8 mouse cellular contexts compared by ENCODE assay signal in the genomic region with DNA sequence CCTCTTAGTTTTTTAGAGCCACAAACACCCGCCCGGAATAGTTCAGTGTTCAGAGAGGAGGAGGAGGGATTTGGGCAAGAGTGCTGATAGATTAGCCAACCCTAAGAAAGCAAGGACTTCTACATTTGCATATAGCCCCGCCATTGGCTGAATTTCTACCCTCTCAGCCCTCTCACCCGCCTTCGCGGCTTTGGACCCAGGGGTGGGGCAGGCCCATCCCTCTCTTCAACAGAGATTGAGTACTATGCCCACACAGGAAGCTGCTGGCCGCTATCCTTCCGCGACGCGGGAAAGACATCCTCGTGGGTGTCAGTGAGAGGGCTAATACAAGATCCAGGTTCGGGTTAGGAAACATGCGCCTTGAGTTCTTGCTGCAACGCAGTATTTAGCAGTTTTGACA. TPM values are rescaled to one million over a fixed set of nuclear protein-coding genes. Genes with fewer than 3 reads are reported as not detected.
DNase-seq lines count a peak whose midpoint lies in the region; ATAC-seq lines count a peak whose summit lies in the region.

No protein-coding gene starts in this region.

- H3K36me3 ChIP-seq in hindbrain, embryonic 16.5 days (ENCODE audit: control insufficient read depth, insufficient read depth, low read length): no peaks in the 10 kb centered on the region
- no peaks in the 10 kb centered on the region for H3K36me3 ChIP-seq in limb, embryonic 15.5 days
- no peaks in the 10 kb centered on the region for H3K36me3 ChIP-seq in midbrain, embryonic 16.5 days (ENCODE audit: control insufficient read depth, insufficient read depth, low read length)
- H3K36me3 ChIP-seq in stomach, embryonic 16.5 days (ENCODE audit: control insufficient read depth, insufficient read depth, low read length): no peaks in the 10 kb centered on the region

- WGBS in hindbrain, embryonic 16.5 days: under 1% methylated on average over 15 of the region's 15 CpGs
- under 1% methylated on average over 15 of the region's 15 CpGs for WGBS in limb, embryonic 15.5 days
- WGBS in midbrain, embryonic 16.5 days: 1% methylated on average over 15 of the region's 15 CpGs
- under 1% methylated on average over 15 of the region's 15 CpGs for WGBS in stomach, embryonic 16.5 days

- H3K4me2 ChIP-seq in hindbrain, embryonic 16.5 days (ENCODE audit: low read length): peak overlapping the region; percentile 51
- peak overlapping the region; percentile 91 for H3K4me2 ChIP-seq in limb, embryonic 15.5 days
- H3K4me2 ChIP-seq in midbrain, embryonic 16.5 days (ENCODE audit: low read length): peak overlapping the region; percentile 49
- peak overlapping the region; percentile 91 for H3K4me2 ChIP-seq in stomach, embryonic 16.5 days (ENCODE audit: low read depth, low read length)

- peak overlapping the region; percentile 26 for H3K4me3 ChIP-seq in hindbrain, embryonic 16.5 days (ENCODE audit: low read length)
- peak overlapping the region; percentile 50 for H3K4me3 ChIP-seq in limb, embryonic 15.5 days
- peak overlapping the region; percentile 19 for H3K4me3 ChIP-seq in midbrain, embryonic 16.5 days (ENCODE audit: low read depth, low read length)
- H3K4me3 ChIP-seq in stomach, embryonic 16.5 days (replicated peaks; ENCODE audit: low read length): peak overlapping the region; percentile 52

- peaks cover 65% of the 10 kb centered on the region for H3K27me3 ChIP-seq in hindbrain, embryonic 16.5 days (replicated peaks; ENCODE audit: control insufficient read depth, insufficient read depth, low read length)
- peaks cover 87% of the 10 kb centered on the region for H3K27me3 ChIP-seq in limb, embryonic 15.5 days
- H3K27me3 ChIP-seq in midbrain, embryonic 16.5 days (ENCODE audit: control insufficient read depth, insufficient read depth, low read depth, low read length): peaks cover 68% of the 10 kb centered on the region
- H3K27me3 ChIP-seq in stomach, embryonic 16.5 days (ENCODE audit: control insufficient read depth, insufficient read depth, low read length): peaks cover 51% of the 10 kb centered on the region

- H3K4me1 ChIP-seq in hindbrain, embryonic 16.5 days (ENCODE audit: control insufficient read depth, insufficient read depth, low read depth, low read length): peaks cover 22% of the 10 kb centered on the region
- peaks cover 41% of the 10 kb centered on the region for H3K4me1 ChIP-seq in limb, embryonic 15.5 days
- H3K4me1 ChIP-seq in midbrain, embryonic 16.5 days (ENCODE audit: control insufficient read depth, insufficient read depth, low read length): peaks cover 24% of the 10 kb centered on the region
- H3K4me1 ChIP-seq in stomach, embryonic 16.5 days (ENCODE audit: control insufficient read depth, insufficient read depth, low read length): peaks cover 23% of the 10 kb centered on the region

- intact Hi-C loops in left cerebral cortex, postnatal 14 days (cut with DNase I): no loop called here

- H3K9me3 ChIP-seq in hindbrain, embryonic 16.5 days (ENCODE audit: control insufficient read depth, low read length): no peaks in the 10 kb centered on the region
- H3K9me3 ChIP-seq in limb, embryonic 15.5 days: no peaks in the 10 kb centered on the region
- no peaks in the 10 kb centered on the region for H3K9me3 ChIP-seq in midbrain, embryonic 16.5 days (replicated peaks; ENCODE audit: control insufficient read depth, low read length, poor library complexity, severe bottlenecking)
- no peaks in the 10 kb centered on the region for H3K9me3 ChIP-seq in stomach, embryonic 16.5 days (replicated peaks; ENCODE audit: control insufficient read depth, low read length)

- H3K9ac ChIP-seq in hindbrain, embryonic 16.5 days (ENCODE audit: low read depth, low read length): no peak overlapping the region
- no peak overlapping the region for H3K9ac ChIP-seq in limb, embryonic 15.5 days
- no peak overlapping the region for H3K9ac ChIP-seq in midbrain, embryonic 16.5 days (ENCODE audit: low read depth, low read length)
- H3K9ac ChIP-seq in stomach, embryonic 16.5 days (ENCODE audit: low read length): no peak overlapping the region

- peak; percentile 85 for ATAC-seq in hindbrain, embryonic 16.5 days
- ATAC-seq in limb, embryonic 15.5 days (ENCODE audit: insufficient number of reproducible peaks, low FRiP score, low TSS enrichment, low read depth): peak; percentile 87
- peak; percentile 66; the same call in 1 of the 2 replicates for ATAC-seq in midbrain, embryonic 16.5 days
- peak; percentile 90 for ATAC-seq in stomach, embryonic 16.5 days (ENCODE audit: insufficient read depth, low FRiP score)

- no peak overlapping the region for H3K27ac ChIP-seq in hindbrain, embryonic 16.5 days (ENCODE audit: low read depth, low read length)
- H3K27ac ChIP-seq in limb, embryonic 15.5 days: no peak overlapping the region
- no peak overlapping the region for H3K27ac ChIP-seq in midbrain, embryonic 16.5 days (ENCODE audit: low read length)
- no peak overlapping the region for H3K27ac ChIP-seq in stomach, embryonic 16.5 days (ENCODE audit: low read length)

- DNase-seq in left cerebral cortex, postnatal 14 days (ENCODE audit: low spot score in 2 of 2): peak; percentile 46 to 62
- DNase-seq in left cerebral cortex, adult 8-10 months (ENCODE audit: low spot score in 2 of 2): no peak
- DNase-seq in cerebellum, postnatal 10 days: peak; percentile 81 to 85
- peak; percentile 70 for DNase-seq in gastrocnemius, postnatal 10 days

RNA-seq across cellular contexts. Expression of gene Wnt6, which starts 1.4 kb away (rescaled TPM):
- total RNA-seq in left cerebral cortex, postnatal 14 days (2021): 1 to 10 TPM; 2.0 to 2.8 TPM
- 1 to 10 TPM; 2.4 to 3.7 (median 2.5) TPM for total RNA-seq in left cerebral cortex, adult 8-10 months (2022)
- 1 to 10 TPM in 1 of 2 experiments, under 1 TPM in 1; 0.95 to 1.5 TPM for total RNA-seq in gastrocnemius, postnatal 10 days (2021)
- polyA plus RNA-seq in hindbrain, embryonic 16.5 days (2015; fragmentation: Nextera tagmentation; extraction: Ambion mirVana): 4.9 and 6.1 TPM in 2 replicates
- polyA plus RNA-seq in limb, embryonic 15.5 days (2015; fragmentation: Nextera tagmentation; extraction: Ambion mirVana): 49.5 and 53.6 TPM in 2 replicates
- polyA plus RNA-seq in midbrain, embryonic 16.5 days (2015; fragmentation: Nextera tagmentation; extraction: Ambion mirVana): 3.6 and 4.2 TPM in 2 replicates
- polyA plus RNA-seq in stomach, embryonic 16.5 days (2015; fragmentation: Nextera tagmentation; extraction: Ambion mirVana): 2.4 and 2.8 TPM in 2 replicates

RNA-seq across cellular contexts. Expression of gene Wnt10a, which starts 18.2 kb away (rescaled TPM):
- 1 to 10 TPM; 2.7 to 3.4 TPM for total RNA-seq in left cerebral cortex, postnatal 14 days (2021)
- 10 to 100 TPM; 11.0 to 11.8 (median 11.2) TPM for total RNA-seq in left cerebral cortex, adult 8-10 months (2022)
- total RNA-seq in gastrocnemius, postnatal 10 days (2021): under 1 TPM in 1 of 2 experiments, not detected in 1; 0.29 TPM
- polyA plus RNA-seq in hindbrain, embryonic 16.5 days (2015; fragmentation: Nextera tagmentation; extraction: Ambion mirVana): 0.40 TPM in 2 replicates
- 9.0 and 9.1 TPM in 2 replicates for polyA plus RNA-seq in limb, embryonic 15.5 days (2015; fragmentation: Nextera tagmentation; extraction: Ambion mirVana)
- polyA plus RNA-seq in midbrain, embryonic 16.5 days (2015; fragmentation: Nextera tagmentation; extraction: Ambion mirVana): 0.10 and 0.47 TPM in 2 replicates
- 2.9 and 3.2 TPM in 2 replicates for polyA plus RNA-seq in stomach, embryonic 16.5 days (2015; fragmentation: Nextera tagmentation; extraction: Ambion mirVana)

RNA-seq across cellular contexts. Expression of gene Prkag3, which starts 24.1 kb away (rescaled TPM):
- not detected for total RNA-seq in left cerebral cortex, postnatal 14 days (2021)
- total RNA-seq in left cerebral cortex, adult 8-10 months (2022): under 1 TPM; 0.13 to 0.64 (median 0.48) TPM
- total RNA-seq in gastrocnemius, postnatal 10 days (2021): 10 to 100 TPM; 64.7 to 66.7 TPM
- polyA plus RNA-seq in hindbrain, embryonic 16.5 days (2015; fragmentation: Nextera tagmentation; extraction: Ambion mirVana): 0.13 and 0.36 TPM in 2 replicates
- 2.8 and 7.5 TPM in 2 replicates for polyA plus RNA-seq in limb, embryonic 15.5 days (2015; fragmentation: Nextera tagmentation; extraction: Ambion mirVana)
- polyA plus RNA-seq in midbrain, embryonic 16.5 days (2015; fragmentation: Nextera tagmentation; extraction: Ambion mirVana): not detected in 2 replicates
- polyA plus RNA-seq in stomach, embryonic 16.5 days (2015; fragmentation: Nextera tagmentation; extraction: Ambion mirVana): 0.31 and 1.8 TPM in 2 replicates

RNA-seq across cellular contexts. Expression of gene Cyp27a1, which starts 59.8 kb away (rescaled TPM):
- total RNA-seq in left cerebral cortex, postnatal 14 days (2021): 1 to 10 TPM; 1.5 to 2.8 TPM
- total RNA-seq in left cerebral cortex, adult 8-10 months (2022): 1 to 10 TPM; 6.5 to 8.5 (median 7.8) TPM
- total RNA-seq in gastrocnemius, postnatal 10 days (2021): 1 to 10 TPM; 8.6 to 8.9 TPM
- 2.4 and 3.5 TPM in 2 replicates for polyA plus RNA-seq in hindbrain, embryonic 16.5 days (2015; fragmentation: Nextera tagmentation; extraction: Ambion mirVana)
- polyA plus RNA-seq in limb, embryonic 15.5 days (2015; fragmentation: Nextera tagmentation; extraction: Ambion mirVana): 9.7 and 10.5 TPM in 2 replicates
- polyA plus RNA-seq in midbrain, embryonic 16.5 days (2015; fragmentation: Nextera tagmentation; extraction: Ambion mirVana): 1.8 and 2.8 TPM in 2 replicates
- polyA plus RNA-seq in stomach, embryonic 16.5 days (2015; fragmentation: Nextera tagmentation; extraction: Ambion mirVana): 10.4 and 11.3 TPM in 2 replicates

Comparison
In these comparisons a context has a peak if more than half of its experiments do, and no peak if none do; other contexts are left out.
1. DNase-seq: peak in left cerebral cortex, postnatal 14 days (2 of 2), cerebellum, postnatal 10 days (2 of 2) and gastrocnemius, postnatal 10 days (single experiment); none in left cerebral cortex, adult 8-10 months (0 of 2).
2. Peak in every context shown above with its lines, with median percentiles within 50 percentile points of each other: ATAC-seq, H3K4me2 ChIP-seq and H3K4me3 ChIP-seq.